In the genomic region with DNA sequence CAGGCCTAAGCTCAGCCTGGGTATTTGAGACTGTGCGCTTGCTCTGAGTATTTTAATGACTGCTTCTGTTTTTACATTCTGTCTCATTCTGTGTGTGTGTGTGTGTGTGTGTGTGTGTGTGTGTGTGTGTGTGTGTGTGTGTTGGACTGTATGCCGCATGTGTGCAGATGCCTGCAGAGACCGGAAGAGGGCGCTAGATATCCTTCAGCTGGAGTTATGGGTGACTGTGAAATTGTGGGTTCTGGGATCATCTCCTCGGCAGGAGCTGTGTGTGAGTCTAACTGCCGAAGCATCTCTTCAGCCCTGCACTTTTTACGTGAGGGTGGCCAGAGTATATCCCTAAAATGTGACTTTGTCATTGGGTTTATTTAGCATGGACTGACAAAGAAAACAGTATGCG, we compare ENCODE assay signal across 27 mouse cellular contexts. TPM values are rescaled to one million over a fixed set of nuclear protein-coding genes. Genes with fewer than 3 reads are reported as not detected.
DNase-seq lines count a peak whose midpoint lies in the region; ATAC-seq and TF ChIP-seq lines count a peak whose summit lies in the region.
"Had no signal": no experiment of that assay in that cellular context is flagged by ENCODE, and none has a peak within 500 bp of the region (broad histone marks: within the 10 kb centered on the region; RNA-seq: fewer than 3 reads in every experiment).

No protein-coding gene starts in this region.

- intact Hi-C loops in left cerebral cortex, postnatal 10 days (cut with DNase I) = no loop called here

- no peak for TF ChIP-seq EP300 in ES-Bruce4 (IDR thresholded peaks at IDR 0.05; ENCODE audit: insufficient read depth, low read depth, low read length)

- H3K27ac ChIP-seq in intestine, embryonic 14.5 days (ENCODE audit: low read depth) = no peak overlapping the region
- H3K27ac ChIP-seq in intestine, postnatal 0 days (ENCODE audit: low read depth, low read length) = no peak overlapping the region
- H3K27ac ChIP-seq in ES-Bruce4 (ENCODE audit: insufficient read depth, low read length) = no peak overlapping the region
- H3K27ac ChIP-seq: forebrain, embryonic 10.5 days; forebrain, embryonic 13.5 days; gastrocnemius, adult 2 months; heart, embryonic 10.5 days; heart, embryonic 13.5 days; hindbrain, embryonic 14.5 days; intestine, embryonic 15.5 days had no signal

- WGBS in intestine, embryonic 14.5 days = 95% methylated on average over 8 of the region's 8 CpGs
- WGBS in intestine, postnatal 0 days = 96% methylated on average over 8 of the region's 8 CpGs

- H3K36me3 ChIP-seq in intestine, embryonic 14.5 days (ENCODE audit: control insufficient read depth, insufficient read depth, low read length) = no peaks in the 10 kb centered on the region
- H3K36me3 ChIP-seq in intestine, postnatal 0 days (ENCODE audit: control insufficient read depth, insufficient read depth) = no peaks in the 10 kb centered on the region
- no peaks in the 10 kb centered on the region for H3K36me3 ChIP-seq in ES-Bruce4 (ENCODE audit: control insufficient read depth, insufficient read depth, low read length, poor library complexity, severe bottlenecking)
- H3K36me3 ChIP-seq: forebrain, embryonic 10.5 days; heart, embryonic 10.5 days; heart, embryonic 13.5 days; intestine, embryonic 15.5 days had no signal

- no peak for TF ChIP-seq POLR2A in ES-Bruce4 (IDR thresholded peaks at IDR 0.05; ENCODE audit: insufficient read depth, low read length)

- peak; percentile 21 for DNase-seq in intestine, embryonic 14.5 days (ENCODE audit: low spot score)
- peak; percentile 67 for DNase-seq in ZHBTc4 (ENCODE audit: low read depth, low spot score)
- DNase-seq in left cerebral cortex, postnatal 10 days (ENCODE audit: extremely low spot score in 1 of 2, low spot score in 2 of 2) = no peak
- no peak for DNase-seq in urinary bladder, postnatal 10 days (ENCODE audit: low spot score)
- DNase-seq: adrenal gland, adult 8-10 months; adrenal gland, postnatal 36 days; B cell, adult 2 months; cerebellum, adult 18-20 months; cerebellum, adult 9-10 months; cerebellum, postnatal 14 days; gastrocnemius, adult 2 months; gastrocnemius, postnatal 14 days; heart, adult 18-20 months; heart, postnatal 14 days; heart, postnatal 4 days; kidney, adult 18-20 months had no signal

- H3K4me3 ChIP-seq in intestine, embryonic 14.5 days (ENCODE audit: low read depth, low read length) = no peak overlapping the region
- H3K4me3 ChIP-seq in intestine, postnatal 0 days (ENCODE audit: low read depth, low read length) = no peak overlapping the region
- H3K4me3 ChIP-seq in ES-Bruce4 (ENCODE audit: low read depth, low read length) = no peak overlapping the region
- H3K4me3 ChIP-seq: forebrain, embryonic 10.5 days; forebrain, embryonic 13.5 days; gastrocnemius, adult 2 months; heart, embryonic 10.5 days; heart, embryonic 13.5 days; intestine, embryonic 15.5 days had no signal

- no peak overlapping the region for H3K4me2 ChIP-seq in intestine, embryonic 14.5 days (ENCODE audit: low read length)
- H3K4me2 ChIP-seq in intestine, postnatal 0 days (replicated peaks; ENCODE audit: low read depth) = no peak overlapping the region
- H3K4me2 ChIP-seq: forebrain, embryonic 13.5 days; heart, embryonic 13.5 days; hindbrain, embryonic 14.5 days; intestine, embryonic 15.5 days had no signal

- 0 out of 2 replicates have a peak, but pooled peaks cover under 1% of the 10 kb centered on the region for H3K27me3 ChIP-seq in intestine, embryonic 14.5 days (replicated peaks; ENCODE audit: control insufficient read depth, insufficient read depth, low read length)
- no peaks in the 10 kb centered on the region for H3K27me3 ChIP-seq in intestine, postnatal 0 days (replicated peaks; ENCODE audit: control insufficient read depth, insufficient read depth, low read length)
- no peaks in the 10 kb centered on the region for H3K27me3 ChIP-seq in ES-Bruce4 (ENCODE audit: control insufficient read depth, insufficient read depth, low read length, poor library complexity, severe bottlenecking)
- H3K27me3 ChIP-seq: intestine, embryonic 15.5 days had no signal

- H3K4me1 ChIP-seq in intestine, embryonic 14.5 days (replicated peaks; ENCODE audit: control insufficient read depth, insufficient read depth, low read length) = no peaks in the 10 kb centered on the region
- H3K4me1 ChIP-seq in intestine, postnatal 0 days (replicated peaks; ENCODE audit: control insufficient read depth, insufficient read depth, low read length) = no peaks in the 10 kb centered on the region
- H3K4me1 ChIP-seq in ES-Bruce4 (ENCODE audit: control insufficient read depth, insufficient read depth, low read length) = peaks cover 2% of the 10 kb centered on the region
- H3K4me1 ChIP-seq: forebrain, embryonic 10.5 days; forebrain, embryonic 13.5 days; heart, embryonic 10.5 days; heart, embryonic 13.5 days; intestine, embryonic 15.5 days had no signal

- no peak for ATAC-seq in intestine, embryonic 14.5 days (replicated peaks; ENCODE audit: low FRiP score, low TSS enrichment, low read depth)
- no peak for ATAC-seq in intestine, postnatal 0 days
- ATAC-seq: activated CD4-positive, CD25-positive, alpha-beta regulatory T cell, adult 4 months; forebrain, embryonic 13.5 days; forebrain, embryonic 16.5 days; intestine, embryonic 15.5 days; Patski had no signal

- no peak overlapping the region for H3K9ac ChIP-seq in intestine, embryonic 14.5 days (ENCODE audit: low read length)
- no peak overlapping the region for H3K9ac ChIP-seq in intestine, postnatal 0 days (ENCODE audit: low read depth, low read length)
- no peak overlapping the region for H3K9ac ChIP-seq in ES-Bruce4 (ENCODE audit: low read depth, poor library complexity, severe bottlenecking)
- H3K9ac ChIP-seq: forebrain, embryonic 13.5 days; heart, embryonic 13.5 days; hindbrain, embryonic 14.5 days; intestine, embryonic 15.5 days had no signal

- TF ChIP-seq CTCF in intestine, postnatal 0 days (IDR thresholded peaks at IDR 0.05; ENCODE audit: low read depth) = no peak
- TF ChIP-seq CTCF in ES-Bruce4 (IDR thresholded peaks at IDR 0.05; ENCODE audit: low read depth, low read length) = peak; percentile 19

- H3K9me3 ChIP-seq in intestine, embryonic 14.5 days (ENCODE audit: control insufficient read depth, low read length) = no peaks in the 10 kb centered on the region
- H3K9me3 ChIP-seq in intestine, postnatal 0 days (ENCODE audit: control insufficient read depth) = no peaks in the 10 kb centered on the region
- no peaks in the 10 kb centered on the region for H3K9me3 ChIP-seq in ES-Bruce4 (replicated peaks; ENCODE audit: control insufficient read depth, insufficient read depth, low read length, poor library complexity, severe bottlenecking)
- H3K9me3 ChIP-seq: forebrain, embryonic 10.5 days; forebrain, embryonic 13.5 days; heart, embryonic 10.5 days; heart, embryonic 13.5 days; intestine, embryonic 15.5 days had no signal

RNA-seq across cellular contexts. Expression of a gene that starts 23.7 kb away (rescaled TPM):
- polyA plus RNA-seq in intestine, embryonic 14.5 days (2014; fragmentation: Nextera tagmentation; extraction: Ambion mirVana) = 313 and 340 TPM in 2 replicates
- polyA plus RNA-seq in intestine, postnatal 0 days (2015; fragmentation: Nextera tagmentation; extraction: Ambion mirVana) = 742 and 817 TPM in 2 replicates
- polyA plus RNA-seq in ES-Bruce4 (2011; ENCODE audit: insufficient read depth, insufficient read length, low read depth, missing spikeins) = 125 and 130 TPM in 2 replicates
- total RNA-seq in left cerebral cortex, postnatal 10 days (2021) = 10 to 100 TPM; 74.4 TPM

RNA-seq across cellular contexts. Expression of a gene that starts 34.2 kb away (rescaled TPM):
- 1.0 and 1.1 TPM in 2 replicates for polyA plus RNA-seq in intestine, embryonic 14.5 days (2014; fragmentation: Nextera tagmentation; extraction: Ambion mirVana)
- polyA plus RNA-seq in intestine, postnatal 0 days (2015; fragmentation: Nextera tagmentation; extraction: Ambion mirVana) = 0.95 and 0.98 TPM in 2 replicates
- 1.2 TPM in 2 replicates for polyA plus RNA-seq in ES-Bruce4 (2011; ENCODE audit: insufficient read depth, insufficient read length, low read depth, missing spikeins)
- 1 to 10 TPM in 1 of 2 experiments, under 1 TPM in 1; 0.75 to 1.2 TPM for total RNA-seq in left cerebral cortex, postnatal 10 days (2021)

Comparison
In these comparisons a context has a peak if more than half of its experiments do, and no peak if none do; other contexts are left out.
1. DNase-seq: peak in intestine, embryonic 14.5 days (single experiment) and ZHBTc4 (single experiment); none in left cerebral cortex, postnatal 10 days (0 of 2) and urinary bladder, postnatal 10 days (single experiment).